Mouse (Mus musculus): ENCODE data around the gene Tcf12. TPM values are rescaled to one million over a fixed set of nuclear protein-coding genes. Genes with fewer than 3 reads are reported as not detected.

Gene Tcf12
- total RNA-seq, 2 experiments from 2014 or later: 36.8 to 43.7 TPM

GRCm38 (mm10) chr9:71982826-71983225, 128.8 kb downstream of the Tcf12 start:
- no peak for DNase-seq (ENCODE audit: low spot score in 2 of 2)

- DNase-seq (ENCODE audit: low spot score in 2 of 2): no peak
Measured at GRCm38 (mm10) chr9:71981071-71981470, 130.6 kb downstream of the Tcf12 start.

GRCm38 (mm10) chr9:71980579-71980978, 131.1 kb downstream of the Tcf12 start:
- no peak for DNase-seq (ENCODE audit: low spot score in 2 of 2)

GRCm38 (mm10) chr9:71978886-71979285, 132.8 kb downstream of the Tcf12 start:
- no peak for DNase-seq (ENCODE audit: low spot score in 2 of 2)

- DNase-seq (ENCODE audit: low spot score in 2 of 2): no peak
Measured at GRCm38 (mm10) chr9:71976034-71976433, 135.6 kb downstream of the Tcf12 start.

GRCm38 (mm10) chr9:71975141-71975540, 136.5 kb downstream of the Tcf12 start:
- DNase-seq (ENCODE audit: low spot score in 2 of 2): no peak

GRCm38 (mm10) chr9:71974541-71974959, 137.1 kb downstream of the Tcf12 start:
- DNase-seq (ENCODE audit: low spot score in 2 of 2): no peak

GRCm38 (mm10) chr9:71964039-71964438, 147.6 kb downstream of the Tcf12 start:
- DNase-seq (ENCODE audit: low spot score in 2 of 2): no peak

- DNase-seq (ENCODE audit: low spot score in 2 of 2): no peak
Measured at GRCm38 (mm10) chr9:71960026-71960396, 151.7 kb downstream of the Tcf12 start.

- DNase-seq (ENCODE audit: low spot score in 2 of 2): peak in 1 of 2 experiments; percentile 20
Measured at GRCm38 (mm10) chr9:71959259-71960025, 152.2 kb downstream of the Tcf12 start.

GRCm38 (mm10) chr9:71953217-71953616, 158.5 kb downstream of the Tcf12 start:
- no peak for DNase-seq (ENCODE audit: low spot score in 2 of 2)

- no peak for DNase-seq (ENCODE audit: low spot score in 2 of 2)
Measured at GRCm38 (mm10) chr9:71952621-71953076, 159.0 kb downstream of the Tcf12 start.

GRCm38 (mm10) chr9:71951926-71952325, 159.7 kb downstream of the Tcf12 start:
- DNase-seq (ENCODE audit: low spot score in 2 of 2): no peak

GRCm38 (mm10) chr9:71951341-71951740, 160.3 kb downstream of the Tcf12 start:
- no peak for DNase-seq (ENCODE audit: low spot score in 2 of 2)

GRCm38 (mm10) chr9:71944801-71945200, 166.9 kb downstream of the Tcf12 start:
- no peak for DNase-seq (ENCODE audit: low spot score in 2 of 2)

GRCm38 (mm10) chr9:71942424-71942823, 169.2 kb downstream of the Tcf12 start:
- no peak for DNase-seq (ENCODE audit: low spot score in 2 of 2)

- DNase-seq (ENCODE audit: low spot score in 2 of 2): no peak
Measured at GRCm38 (mm10) chr9:71940016-71940415, 171.7 kb downstream of the Tcf12 start.

GRCm38 (mm10) chr9:71936199-71936598, 175.5 kb downstream of the Tcf12 start:
- no peak for DNase-seq (ENCODE audit: low spot score in 2 of 2)

- DNase-seq (ENCODE audit: low spot score in 2 of 2): no peak
Measured at GRCm38 (mm10) chr9:71934833-71935232, 176.8 kb downstream of the Tcf12 start.

- no peak for DNase-seq (ENCODE audit: low spot score in 2 of 2)
Measured at GRCm38 (mm10) chr9:71931965-71932364, 179.7 kb downstream of the Tcf12 start.

- no peak for DNase-seq (ENCODE audit: low spot score in 2 of 2)
Measured at GRCm38 (mm10) chr9:71931358-71931715, 180.3 kb downstream of the Tcf12 start.

GRCm38 (mm10) chr9:71930431-71931357, 181.0 kb downstream of the Tcf12 start:
- DNase-seq (ENCODE audit: low spot score in 2 of 2): no peak

All from left cerebral cortex, adult 18-20 months (tissue).